Mouse (Mus musculus) neural tube, embryonic 12.5 days (tissue): ENCODE data around the gene Tpx2. TPM values are rescaled to one million over a fixed set of nuclear protein-coding genes. Genes with fewer than 3 reads are reported as not detected.

Experiments used
- ATAC-seq: fragments of 200-750 bp; cut with Nextera tagmentation; 2 replicates; pipeline ENCODE4 v1.8.0; 2017; ENCODE audit warnings: low read depth, mild to moderate bottlenecking, moderate TSS enrichment, moderate library complexity; ENCODE audit not compliant: low FRiP score
- H3K27ac ChIP-seq: fragments of 300-500 bp; sonication (generic); 2 replicates; pipeline ENCODE4 v1.5.1; 2016
- H3K27me3 ChIP-seq: fragments of 300-500 bp; sonication (generic); replicated peaks from 2 replicates; pipeline ENCODE4 v1.6.1; 2016; ENCODE audit warnings: mild to moderate bottlenecking
- H3K36me3 ChIP-seq: fragments of 300-500 bp; sonication (generic); 2 replicates; pipeline ENCODE4 v1.6.1; 2016; ENCODE audit warnings: mild to moderate bottlenecking
- H3K4me1 ChIP-seq: fragments of 300-500 bp; sonication (generic); 2 replicates; pipeline ENCODE4 v1.6.1; 2016
- H3K4me2 ChIP-seq: fragments of 300-500 bp; sonication (generic); replicated peaks from 2 replicates; pipeline ENCODE4 v1.6.1; 2016; ENCODE audit warnings: mild to moderate bottlenecking
- H3K4me3 ChIP-seq: fragments of 300-500 bp; sonication (generic); 2 replicates; pipeline ENCODE4 v1.5.1; 2016
- H3K9ac ChIP-seq: fragments of 300-500 bp; sonication (generic); 2 replicates; pipeline ENCODE4 v1.6.1; 2016; ENCODE audit warnings: mild to moderate bottlenecking
- H3K9me3 ChIP-seq: fragments of 300-500 bp; sonication (generic); 2 replicates; pipeline ENCODE4 v1.6.1; 2016; ENCODE audit warnings: mild to moderate bottlenecking
- WGBS: fragments of 180-500 bp; shearing (Covaris S2); methylation state at CpG from one replicate; pipeline ENCODE4 v1.1.7; 2016; 5-methylcytosine and 5-hydroxymethylcytosine counted together
- polyA plus RNA-seq: library from polyadenylated mRNA; unstranded; fragments of >200 nt; fragmentation: Nextera tagmentation; extraction: Ambion mirVana; gene quantifications from 2 replicates; pipeline ENCODE4 v1.2.1, GENCODE M21; 2016

Gene Tpx2
- polyA plus RNA-seq, 1 experiment from 2014 or later = 80.9 TPM

GRCm38 (mm10) chr2:152823770-152824169 lies 24.0 kb upstream of the Tpx2 start:
- no peak overlapping the region for H3K9ac ChIP-seq
- H3K9me3 ChIP-seq = 0 out of 2 replicates have a peak, but pooled peaks cover 5% of the 10 kb centered on the region
- H3K36me3 ChIP-seq = peaks cover 21% of the 10 kb centered on the region
- H3K4me1 ChIP-seq = peaks cover 64% of the 10 kb centered on the region
- H3K4me3 ChIP-seq = no peak overlapping the region
- H3K27ac ChIP-seq = no peak overlapping the region
- ATAC-seq = no peak
- no peaks in the 10 kb centered on the region for H3K27me3 ChIP-seq
- 94% methylated on average over 1 of the region's 1 CpGs for WGBS
- no peak overlapping the region for H3K4me2 ChIP-seq

DNA sequence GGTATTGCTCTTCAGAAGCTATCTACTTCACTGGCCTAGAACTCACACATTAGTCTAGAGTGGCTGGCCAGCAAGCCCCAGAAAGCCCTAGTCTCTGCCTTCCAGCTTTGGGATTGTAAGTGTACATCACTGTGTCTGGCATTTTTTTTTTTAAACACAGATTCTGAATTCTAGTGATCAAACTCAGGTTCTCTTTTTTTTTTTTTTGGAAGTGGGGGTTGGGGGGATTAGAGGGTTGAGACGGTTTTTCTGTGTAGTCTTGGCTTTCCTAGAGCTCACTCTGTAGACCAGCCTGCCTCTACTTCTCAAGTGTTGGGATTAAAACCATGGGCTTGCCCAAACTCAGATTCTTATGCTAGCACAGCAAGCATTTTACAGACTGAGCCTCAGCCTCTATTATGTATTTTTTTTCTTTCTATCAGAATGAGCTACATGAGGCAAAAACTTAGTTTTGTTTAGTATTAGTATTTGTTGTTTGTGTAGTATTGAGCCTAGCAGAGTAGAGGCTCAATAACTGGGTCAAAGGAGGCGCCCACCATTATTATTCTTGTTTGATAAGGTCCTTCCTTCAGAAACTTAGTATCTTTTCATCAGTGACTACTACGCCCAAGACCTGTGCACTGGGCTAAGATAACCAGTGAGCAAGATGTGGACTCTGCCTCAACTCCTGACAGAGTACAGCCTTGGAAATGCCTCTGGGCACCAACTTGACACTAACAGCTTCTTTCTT lies 23.2 kb upstream of the Tpx2 start:
- ATAC-seq = no peak
- 88% methylated on average over 3 of the region's 3 CpGs for WGBS
- no peak overlapping the region for H3K9ac ChIP-seq
- no peak overlapping the region for H3K4me3 ChIP-seq
- H3K4me1 ChIP-seq = peaks cover 69% of the 10 kb centered on the region
- no peak overlapping the region for H3K27ac ChIP-seq
- H3K36me3 ChIP-seq = peaks cover 12% of the 10 kb centered on the region
- H3K27me3 ChIP-seq = no peaks in the 10 kb centered on the region
- no peaks in the 10 kb centered on the region for H3K9me3 ChIP-seq
- H3K4me2 ChIP-seq = no peak overlapping the region

DNA sequence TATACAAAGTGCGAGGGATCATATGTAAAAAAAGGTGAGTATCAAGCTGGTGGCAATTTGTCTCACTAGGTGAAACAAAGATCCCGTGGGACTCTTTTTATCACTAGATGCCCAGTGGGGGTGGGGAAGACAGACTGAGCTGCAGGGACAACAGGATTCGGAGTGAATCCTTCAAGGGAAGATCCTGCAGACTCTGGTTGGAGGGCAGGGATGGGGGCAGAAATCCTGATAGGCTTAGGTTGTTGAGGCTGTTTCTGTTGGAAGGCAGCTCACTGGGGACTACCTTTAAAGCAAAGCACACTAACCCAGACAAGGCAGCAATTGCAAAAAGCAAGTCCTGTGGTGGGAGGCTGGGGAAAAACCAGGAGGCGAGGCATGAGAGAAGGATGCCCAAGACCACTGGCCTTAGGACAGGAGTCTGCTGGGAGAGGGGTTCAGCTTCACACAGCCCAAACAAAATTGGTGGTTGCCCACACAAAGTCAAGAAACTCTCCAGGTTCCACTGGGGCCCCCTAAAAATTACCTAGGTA lies 22.5 kb upstream of the Tpx2 start:
- Histone ChIP-seq H3K9me3 (no peaks in the 10 kb centered on the region), H3K4me3 (no peak overlapping the region), H3K27me3 (no peaks in the 10 kb centered on the region), H3K4me2 (peak overlapping the region; percentile 20; the same call in 1 of the 2 replicates), H3K27ac (no peak overlapping the region), H3K36me3 (peaks cover 11% of the 10 kb centered on the region), H3K4me1 (peaks cover 67% of the 10 kb centered on the region), H3K9ac (0 out of 2 replicates have a peak overlapping the region, but pooled peaks have one; percentile 8)
- ATAC-seq = no peak
- 87% methylated on average over 4 of the region's 4 CpGs for WGBS

GRCm38 (mm10) chr2:152825713-152826112 lies 22.1 kb upstream of the Tpx2 start:
- H3K9me3 ChIP-seq = no peaks in the 10 kb centered on the region
- 93% methylated on average over 2 of the region's 2 CpGs for WGBS
- no peak overlapping the region for H3K9ac ChIP-seq
- ATAC-seq = no peak
- H3K4me1 ChIP-seq = peaks cover 62% of the 10 kb centered on the region
- peak overlapping the region; percentile 20; the same call in 1 of the 2 replicates for H3K4me2 ChIP-seq
- H3K27me3 ChIP-seq = no peaks in the 10 kb centered on the region
- no peak overlapping the region for H3K27ac ChIP-seq
- H3K36me3 ChIP-seq = peaks cover 8% of the 10 kb centered on the region; the same call in 1 of the 2 replicates
- no peak overlapping the region for H3K4me3 ChIP-seq

GRCm38 (mm10) chr2:152826481-152826880 lies 21.3 kb upstream of the Tpx2 start:
- 90% methylated on average over 3 of the region's 3 CpGs for WGBS
- peaks cover 55% of the 10 kb centered on the region for H3K4me1 ChIP-seq
- H3K36me3 ChIP-seq = peaks cover 5% of the 10 kb centered on the region; the same call in 1 of the 2 replicates
- H3K4me3 ChIP-seq = no peak overlapping the region
- peak overlapping the region; percentile 71 for H3K4me2 ChIP-seq
- H3K9ac ChIP-seq = no peak overlapping the region
- no peaks in the 10 kb centered on the region for H3K27me3 ChIP-seq
- ATAC-seq = no peak
- H3K27ac ChIP-seq = no peak overlapping the region
- H3K9me3 ChIP-seq = no peaks in the 10 kb centered on the region

- Histone ChIP-seq H3K4me1 (peaks cover 50% of the 10 kb centered on the region), H3K9ac (no peak overlapping the region)
Measured at GRCm38 (mm10) chr2:152827321-152828010, 20.3 kb upstream of the Tpx2 start.

DNA sequence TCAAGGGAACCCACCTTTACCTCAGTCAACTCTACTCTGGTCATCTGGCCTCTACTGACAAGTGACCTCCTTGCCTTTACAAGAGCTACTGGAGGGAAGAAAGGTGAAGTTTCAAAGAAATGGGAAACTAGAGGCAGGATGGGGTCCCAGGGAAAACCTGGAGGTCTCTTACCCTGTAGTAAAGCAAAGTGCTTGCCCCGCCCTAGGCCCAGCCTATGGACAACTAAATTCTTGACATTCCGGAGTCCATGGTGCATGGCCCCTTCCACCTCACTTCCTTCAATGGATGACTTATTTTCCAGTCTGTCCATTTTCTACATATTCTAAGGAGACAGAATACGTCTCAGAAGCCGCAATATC lies 19.8 kb upstream of the Tpx2 start:
- peak overlapping the region; percentile 51 for H3K9ac ChIP-seq

More at GRCm38 (mm10) chr2:152827321-152828010, 20.3 kb upstream of the Tpx2 start:
- Histone ChIP-seq H3K36me3 (no peaks in the 10 kb centered on the region), H3K27ac (no peak overlapping the region), H3K9me3 (no peaks in the 10 kb centered on the region), H3K4me3 (peak overlapping the region; percentile 71; the same call in 1 of the 2 replicates), H3K4me2 (peak overlapping the region; percentile 71), H3K27me3 (no peaks in the 10 kb centered on the region)
- 79% methylated on average over 8 of the region's 8 CpGs for WGBS
- ATAC-seq = no peak

GRCm38 (mm10) chr2:152828532-152828931 lies 19.2 kb upstream of the Tpx2 start:
- no peak overlapping the region for H3K27ac ChIP-seq
- 79% methylated on average over 1 of the region's 1 CpGs for WGBS
- H3K4me1 ChIP-seq = peaks cover 50% of the 10 kb centered on the region

More for the DNA sequence above, 19.8 kb upstream of the Tpx2 start:
- H3K4me3 ChIP-seq = peak overlapping the region; percentile 71
- no peak for ATAC-seq
- no peak overlapping the region for H3K27ac ChIP-seq
- H3K9me3 ChIP-seq = no peaks in the 10 kb centered on the region
- H3K4me1 ChIP-seq = peaks cover 50% of the 10 kb centered on the region
- 64% methylated on average over 4 of the region's 4 CpGs for WGBS
- H3K36me3 ChIP-seq = no peaks in the 10 kb centered on the region
- H3K27me3 ChIP-seq = no peaks in the 10 kb centered on the region
- peak overlapping the region; percentile 71 for H3K4me2 ChIP-seq

DNA sequence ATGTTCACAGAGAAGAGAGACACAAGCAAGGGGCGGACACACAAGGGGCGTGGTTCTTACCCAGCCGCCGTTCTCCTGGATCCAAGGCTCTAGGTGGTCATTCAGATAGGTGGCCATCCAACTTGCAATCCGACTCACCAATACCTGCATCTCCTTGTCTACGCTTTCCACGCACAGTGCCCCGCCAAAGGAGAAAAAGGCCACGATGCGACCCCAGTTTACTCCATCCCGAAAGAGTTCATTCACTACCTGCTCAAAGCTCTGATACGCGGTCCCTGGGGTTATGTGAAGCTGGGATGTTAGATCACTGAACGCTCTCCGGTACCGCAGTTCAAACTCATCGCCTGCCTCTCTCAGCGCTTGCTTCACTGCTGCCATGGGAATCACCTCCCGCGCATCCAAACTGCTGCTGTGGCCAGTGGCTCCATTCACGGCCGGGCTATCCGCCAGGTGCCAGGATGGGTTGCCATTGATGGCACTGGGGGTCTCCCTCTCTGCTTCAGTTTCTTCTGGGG lies 18.3 kb upstream of the Tpx2 start:
- Histone ChIP-seq H3K4me3 (peak overlapping the region; percentile 71), H3K27ac (no peak overlapping the region), H3K4me1 (peaks cover 50% of the 10 kb centered on the region), H3K27me3 (no peaks in the 10 kb centered on the region), H3K4me2 (peak overlapping the region; percentile 71), H3K9ac (peak overlapping the region; percentile 90), H3K36me3 (no peaks in the 10 kb centered on the region), H3K9me3 (no peaks in the 10 kb centered on the region)
- 73% methylated on average over 23 of the region's 23 CpGs for WGBS
- ATAC-seq = no peak

More at GRCm38 (mm10) chr2:152828532-152828931, 19.2 kb upstream of the Tpx2 start:
- no peak for ATAC-seq
- no peaks in the 10 kb centered on the region for H3K36me3 ChIP-seq
- no peaks in the 10 kb centered on the region for H3K9me3 ChIP-seq
- peak overlapping the region; percentile 71 for H3K4me3 ChIP-seq
- H3K4me2 ChIP-seq = peak overlapping the region; percentile 71
- peak overlapping the region; percentile 51 for H3K9ac ChIP-seq
- no peaks in the 10 kb centered on the region for H3K27me3 ChIP-seq

DNA sequence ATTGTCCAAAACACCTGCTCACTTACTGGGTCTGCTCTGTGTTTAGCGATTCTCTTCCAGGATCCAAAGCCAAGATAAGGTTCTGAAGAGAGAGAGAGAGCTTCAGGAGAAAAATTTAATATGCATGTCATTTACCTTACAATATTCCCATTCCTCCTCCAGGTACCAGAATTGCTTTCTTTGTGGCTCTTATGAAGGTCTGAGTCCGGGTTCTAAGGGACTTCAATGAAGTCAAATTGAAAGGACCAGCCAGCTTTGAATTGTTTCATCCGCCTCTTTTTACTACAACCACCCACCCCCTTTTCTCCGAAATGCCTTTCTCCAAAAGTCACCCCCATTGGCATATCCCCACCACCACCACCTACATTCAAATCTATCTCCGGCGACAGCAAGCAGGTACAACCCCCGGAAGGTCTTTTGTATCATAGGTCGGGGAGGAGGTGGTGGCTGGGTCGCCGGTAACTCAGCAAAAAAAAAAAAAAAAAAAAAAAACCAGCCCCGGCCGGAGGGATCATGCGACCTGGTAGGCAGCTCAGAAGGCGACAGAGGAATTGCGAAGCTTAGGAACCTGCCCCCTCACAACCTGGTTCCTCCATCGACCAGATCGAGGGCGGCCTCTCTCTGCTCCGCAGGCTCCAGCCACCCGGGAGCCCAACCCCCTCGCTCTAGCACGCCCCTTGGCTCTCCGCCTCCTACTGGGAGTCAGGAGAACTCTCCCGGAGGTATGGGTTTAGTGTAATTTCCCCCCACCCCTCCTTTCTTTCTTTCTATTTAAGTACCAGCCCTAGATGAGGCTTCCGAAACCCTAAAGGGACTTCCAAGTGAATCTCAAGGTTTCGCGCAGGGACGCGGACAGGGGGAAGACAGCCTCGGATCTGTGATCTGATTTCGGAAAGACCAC lies 17.5 kb upstream of the Tpx2 start:
- Histone ChIP-seq H3K36me3 (no peaks in the 10 kb centered on the region), H3K4me3 (peak overlapping the region; percentile 71), H3K27me3 (no peaks in the 10 kb centered on the region), H3K4me2 (peak overlapping the region; percentile 71), H3K9me3 (no peaks in the 10 kb centered on the region), H3K9ac (peak overlapping the region; percentile 90), H3K4me1 (peaks cover 45% of the 10 kb centered on the region), H3K27ac (peak overlapping the region; percentile 92)
- 3% methylated on average over 31 of the region's 31 CpGs for WGBS
- ATAC-seq = peak; percentile 85

GRCm38 (mm10) chr2:152831019-152831878 lies 16.5 kb upstream of the Tpx2 start, which contains the start of gene Bcl2l1:
TSS of gene Bcl2l1 (minus strand) at chr2:152831728.
- H3K4me3 ChIP-seq = peak within 1 kb of the TSS; percentile 71
- under 1% methylated on average over 74 of the region's 74 CpGs for WGBS
- peak; percentile 96 for ATAC-seq
- H3K27me3 ChIP-seq = no peaks in the 10 kb centered on the region
- peaks cover 37% of the 10 kb centered on the region for H3K4me1 ChIP-seq
- H3K27ac ChIP-seq = peak within 1 kb of the TSS; percentile 92
- H3K9ac ChIP-seq = peak within 1 kb of the TSS; percentile 90
- H3K36me3 ChIP-seq = no peaks in the 10 kb centered on the region
- H3K9me3 ChIP-seq = no peaks in the 10 kb centered on the region
- H3K4me2 ChIP-seq = peak within 1 kb of the TSS; percentile 71
